Mouse (Mus musculus) embryonic facial prominence, embryonic 11.5 days (tissue): ENCODE results near the gene Asic3. TPM values are rescaled to one million over a fixed set of nuclear protein-coding genes. Genes with fewer than 3 reads are reported as not detected.

Experiments used
- ATAC-seq: fragments of 200-750 bp; cut with Nextera tagmentation; replicated peaks from 2 replicates; pipeline ENCODE4 v1.8.0; 2017; ENCODE audit warnings: low read depth; ENCODE audit not compliant: insufficient number of reproducible peaks, low FRiP score, low TSS enrichment
- DNase-seq: peaks from one replicate; pipeline ENCODE4 v3.0.0-alpha.2; 2015; ENCODE audit warnings: low spot score
- H3K27ac ChIP-seq: fragments of 300-500 bp; sonication (generic); replicated peaks from 2 replicates; pipeline ENCODE4 v1.5.1; 2014; ENCODE audit warnings: mild to moderate bottlenecking, low read depth, low read length, control low read depth
- H3K27me3 ChIP-seq: fragments of 300-500 bp; sonication (generic); 2 replicates; pipeline ENCODE4 v1.6.1; 2014; ENCODE audit warnings: mild to moderate bottlenecking, low read length, moderate library complexity, mixed read lengths; ENCODE audit not compliant: control insufficient read depth, insufficient read depth
- H3K36me3 ChIP-seq: fragments of 300-500 bp; sonication (generic); replicated peaks from 2 replicates; pipeline ENCODE4 v1.6.1; 2014; ENCODE audit warnings: low read depth, mild to moderate bottlenecking, low read length, moderate library complexity, mixed read lengths; ENCODE audit not compliant: control insufficient read depth, insufficient read depth
- H3K4me1 ChIP-seq: fragments of 300-500 bp; sonication (generic); 2 replicates; pipeline ENCODE4 v1.6.1; 2014; ENCODE audit warnings: low read length, mixed read lengths; ENCODE audit not compliant: control insufficient read depth, insufficient read depth
- H3K4me2 ChIP-seq: fragments of 300-500 bp; sonication (generic); 2 replicates; pipeline ENCODE4 v1.6.1; 2014; ENCODE audit warnings: low read depth, mild to moderate bottlenecking, control low read depth, low read length, moderate library complexity
- H3K4me3 ChIP-seq: fragments of 300-500 bp; sonication (generic); 2 replicates; pipeline ENCODE4 v1.5.1; 2014; ENCODE audit warnings: low read depth, low read length, control low read depth
- H3K9ac ChIP-seq: fragments of 300-500 bp; sonication (generic); replicated peaks from 2 replicates; pipeline ENCODE4 v1.6.1; 2014; ENCODE audit warnings: mild to moderate bottlenecking, control low read depth, low read length
- H3K9me3 ChIP-seq: fragments of 300-500 bp; sonication (generic); replicated peaks from 2 replicates; pipeline ENCODE4 v1.6.1; 2016; ENCODE audit warnings: mild to moderate bottlenecking, low read length, inconsistent platforms, mixed read lengths; ENCODE audit not compliant: control insufficient read depth
- whole genome bisulfite sequencing: fragments of 180-500 bp; shearing (Covaris S2); extraction: QIAGEN DNeasy Blood & Tissue Kit; methylation state at CpG from one replicate; pipeline ENCODE4 v1.1.7; 2014; 5-methylcytosine and 5-hydroxymethylcytosine counted together
- polyA plus RNA-seq: library from polyadenylated mRNA; unstranded; fragments of >200 nt; fragmentation: Nextera tagmentation; extraction: Ambion mirVana; gene quantifications from 2 replicates; pipeline ENCODE4 v1.2.1, GENCODE M21; 2014

Asic3 gene
- polyA plus RNA-seq, 1 experiment from 2014 or later: 0.42 TPM

DNA sequence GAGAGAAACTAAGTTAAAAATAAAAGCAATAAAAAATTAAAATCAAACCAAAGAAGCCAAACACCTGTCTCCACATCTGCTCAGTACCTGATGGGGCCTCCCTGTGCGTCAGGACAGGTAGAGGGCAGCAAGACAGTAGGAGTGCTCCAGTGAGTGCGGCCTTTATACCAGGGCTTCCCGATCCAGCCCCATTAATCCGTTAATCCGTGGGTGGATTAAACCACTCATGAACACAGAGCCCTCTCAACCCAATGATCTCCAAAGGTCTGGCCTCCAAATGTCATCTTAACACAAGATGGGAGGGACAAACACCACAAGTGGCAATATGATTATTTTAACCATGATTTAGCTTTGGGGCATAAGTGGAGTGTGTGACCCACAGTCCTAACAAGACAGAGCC lies 39.4 kb upstream of the Asic3 start:
- H3K36me3 ChIP-seq: no peaks in the 10 kb centered on the region
- no peaks in the 10 kb centered on the region for H3K4me1 ChIP-seq
- H3K27me3 ChIP-seq: no peaks in the 10 kb centered on the region
- no peak overlapping the region for H3K27ac ChIP-seq
- H3K4me2 ChIP-seq: no peak overlapping the region
- H3K4me3 ChIP-seq: no peak overlapping the region
- H3K9me3 ChIP-seq: no peaks in the 10 kb centered on the region
- no peak overlapping the region for H3K9ac ChIP-seq
- ATAC-seq (no peak), DNase-seq (no peak)
- WGBS: 70% methylated on average over 5 of the region's 5 CpGs

- WGBS: 77% methylated on average over 6 of the region's 6 CpGs
These were observed 39.0 kb upstream of the Asic3 start for GRCm38 (mm10) chr5:24374216-24374615.

GRCm38 (mm10) chr5:24374666-24375328 lies 38.4 kb upstream of the Asic3 start:
- no peak overlapping the region for H3K4me3 ChIP-seq
- H3K27me3 ChIP-seq: no peaks in the 10 kb centered on the region
- H3K9ac ChIP-seq: no peak overlapping the region
- H3K4me2 ChIP-seq: no peak overlapping the region
- 84% methylated on average over 7 of the region's 7 CpGs for WGBS
- DNase-seq: no peak
- no peaks in the 10 kb centered on the region for H3K4me1 ChIP-seq
- H3K36me3 ChIP-seq: no peaks in the 10 kb centered on the region
- no peaks in the 10 kb centered on the region for H3K9me3 ChIP-seq
- no peak overlapping the region for H3K27ac ChIP-seq
- no peak for ATAC-seq

More at GRCm38 (mm10) chr5:24374216-24374615, 39.0 kb upstream of the Asic3 start:
- no peak for ATAC-seq
- H3K27me3 ChIP-seq: no peaks in the 10 kb centered on the region
- DNase-seq: no peak
- H3K9ac ChIP-seq: no peak overlapping the region
- H3K36me3 ChIP-seq: no peaks in the 10 kb centered on the region
- no peaks in the 10 kb centered on the region for H3K4me1 ChIP-seq
- H3K9me3 ChIP-seq: no peaks in the 10 kb centered on the region
- no peak overlapping the region for H3K27ac ChIP-seq
- no peak overlapping the region for H3K4me2 ChIP-seq
- H3K4me3 ChIP-seq: no peak overlapping the region

DNA sequence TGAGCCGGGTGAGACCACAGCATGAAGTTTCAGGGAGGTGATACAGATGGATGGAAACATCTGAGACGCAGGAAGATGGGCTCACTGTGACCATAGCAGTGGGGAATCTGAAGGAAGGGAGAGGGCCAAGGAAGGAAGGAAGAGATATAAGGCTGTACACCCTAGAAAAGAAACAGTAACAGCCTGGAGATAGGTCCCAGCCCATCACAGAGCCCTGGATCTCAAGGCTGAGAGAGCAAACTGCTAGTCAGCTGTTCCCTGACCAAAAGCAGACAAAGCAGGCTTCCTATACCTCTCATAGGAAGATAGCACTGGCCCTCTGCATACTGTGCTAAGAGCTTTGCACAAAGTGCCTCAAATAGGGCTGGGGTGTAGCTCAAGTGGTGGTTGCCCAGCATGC lies 34.5 kb upstream of the Asic3 start:
- DNase-seq: no peak
- no peak for ATAC-seq
- H3K27me3 ChIP-seq: no peaks in the 10 kb centered on the region
- no peaks in the 10 kb centered on the region for H3K9me3 ChIP-seq
- H3K4me2 ChIP-seq: no peak overlapping the region
- H3K27ac ChIP-seq: no peak overlapping the region
- H3K9ac ChIP-seq: no peak overlapping the region
- no peak overlapping the region for H3K4me3 ChIP-seq
- peaks cover under 1% of the 10 kb centered on the region; the same call in 1 of the 2 replicates for H3K4me1 ChIP-seq
- WGBS: 88% methylated on average over 2 of the region's 2 CpGs
- H3K36me3 ChIP-seq: no peaks in the 10 kb centered on the region

GRCm38 (mm10) chr5:24379501-24379900 lies 33.7 kb upstream of the Asic3 start:
- no peaks in the 10 kb centered on the region for H3K9me3 ChIP-seq
- peaks cover 2% of the 10 kb centered on the region; the same call in 1 of the 2 replicates for H3K4me1 ChIP-seq
- H3K4me2 ChIP-seq: no peak overlapping the region
- WGBS: 69% methylated on average over 4 of the region's 4 CpGs
- H3K27ac ChIP-seq: no peak overlapping the region
- H3K4me3 ChIP-seq: no peak overlapping the region
- H3K36me3 ChIP-seq: no peaks in the 10 kb centered on the region
- no peaks in the 10 kb centered on the region for H3K27me3 ChIP-seq
- ATAC-seq (no peak), DNase-seq (no peak)
- H3K9ac ChIP-seq: no peak overlapping the region

DNA sequence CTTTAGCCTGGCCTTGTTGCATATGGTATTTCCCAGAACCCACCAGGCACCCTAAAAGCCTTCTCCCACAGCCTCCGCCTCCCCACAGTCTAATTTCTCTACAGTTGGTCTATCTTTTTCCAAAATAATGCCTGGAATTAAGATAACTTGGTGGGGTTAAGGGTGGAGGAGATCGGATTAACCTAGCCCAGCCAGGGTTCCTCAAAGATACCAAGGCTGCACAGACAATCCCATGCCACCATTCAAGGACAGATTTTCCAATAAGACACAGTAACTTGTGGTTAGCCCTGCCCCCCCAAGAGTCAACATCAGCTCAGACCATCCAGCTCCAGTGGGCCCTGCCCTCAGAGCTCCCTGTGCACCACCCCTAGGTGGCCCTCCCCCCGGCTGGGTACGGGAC lies 32.7 kb upstream of the Asic3 start:
- Histone ChIP-seq H3K36me3 (no peaks in the 10 kb centered on the region), H3K4me2 (no peak overlapping the region), H3K9me3 (no peaks in the 10 kb centered on the region), H3K27me3 (no peaks in the 10 kb centered on the region), H3K4me1 (peaks cover 2% of the 10 kb centered on the region; the same call in 1 of the 2 replicates), H3K27ac (no peak overlapping the region), H3K4me3 (no peak overlapping the region), H3K9ac (no peak overlapping the region)
- 93% methylated on average over 4 of the region's 4 CpGs for WGBS
- DNase-seq (no peak), ATAC-seq (no peak)

DNA sequence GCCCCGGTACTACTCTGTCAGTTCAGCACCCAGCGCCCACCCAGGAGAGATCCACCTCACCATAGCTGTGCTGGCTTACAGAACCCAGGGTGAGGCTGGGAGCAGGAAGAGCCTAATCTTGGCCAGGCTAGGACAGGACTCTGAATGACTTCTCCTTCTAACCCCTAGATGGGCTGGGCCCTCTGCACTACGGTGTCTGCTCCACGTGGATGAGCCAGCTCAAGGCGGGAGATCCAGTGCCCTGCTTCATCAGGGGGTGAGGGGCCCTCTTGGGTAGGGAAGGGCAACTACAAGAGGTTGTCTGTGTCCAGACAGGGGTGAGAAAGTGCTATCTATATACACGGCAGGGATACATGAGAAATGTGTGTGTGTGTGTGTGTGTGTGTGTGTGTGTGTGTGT lies 31.7 kb upstream of the Asic3 start:
- H3K4me1 ChIP-seq: peaks cover 2% of the 10 kb centered on the region; the same call in 1 of the 2 replicates
- DNase-seq (no peak), ATAC-seq (no peak)

DNA sequence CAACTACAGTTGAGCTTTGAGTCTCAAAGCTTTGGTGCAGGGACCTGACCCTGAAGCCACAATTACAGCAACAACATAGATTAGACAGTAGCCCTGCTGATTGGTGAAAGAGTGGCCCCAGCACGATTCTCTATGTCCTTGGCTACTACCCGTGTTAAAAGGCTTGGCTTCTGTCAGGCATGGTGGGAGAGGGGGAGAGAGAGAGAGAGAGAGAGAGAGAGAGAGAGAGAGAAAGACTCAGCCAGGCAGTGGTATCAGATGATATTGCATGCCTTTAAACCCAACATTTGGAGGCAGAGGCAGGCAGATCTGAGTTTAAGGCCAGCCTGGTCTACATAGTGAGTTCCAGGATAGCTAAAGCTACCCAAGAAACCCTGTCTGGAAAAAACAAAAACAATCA lies 31.2 kb upstream of the Asic3 start:
- 76% methylated on average over 2 of the region's 2 CpGs for WGBS
- Histone ChIP-seq H3K27me3 (0 out of 2 replicates have a peak, but pooled peaks cover 2% of the 10 kb centered on the region), H3K4me2 (no peak overlapping the region), H3K9me3 (no peaks in the 10 kb centered on the region), H3K4me1 (peaks cover 2% of the 10 kb centered on the region; the same call in 1 of the 2 replicates), H3K4me3 (no peak overlapping the region), H3K9ac (no peak overlapping the region), H3K36me3 (no peaks in the 10 kb centered on the region), H3K27ac (no peak overlapping the region)
- DNase-seq (no peak), ATAC-seq (no peak)

More for the DNA sequence above, 31.7 kb upstream of the Asic3 start:
- no peak overlapping the region for H3K4me2 ChIP-seq
- H3K36me3 ChIP-seq: no peaks in the 10 kb centered on the region
- WGBS: 79% methylated on average over 6 of the region's 6 CpGs
- no peak overlapping the region for H3K4me3 ChIP-seq
- H3K9me3 ChIP-seq: no peaks in the 10 kb centered on the region
- H3K9ac ChIP-seq: no peak overlapping the region
- H3K27me3 ChIP-seq: no peaks in the 10 kb centered on the region
- no peak overlapping the region for H3K27ac ChIP-seq
